Mouse (Mus musculus) spleen, postnatal 10 days (tissue): Measurements from ENCODE around the gene Olfr1260.

ENCODE experiments used
- DNase-seq, 2 experiments: peaks; one replicate each; pipeline ENCODE4 v3.0.0; 2021 to 2022; ENCODE audit warnings: low spot score in 2 of 2

Olfr1260 gene

GRCm38 (mm10) chr2:89974184-89974583 is at the start of gene Olfr1260:
TSS of gene Olfr1260 (plus strand) at chr2:89974340.
- DNase-seq: no peak

DNA sequence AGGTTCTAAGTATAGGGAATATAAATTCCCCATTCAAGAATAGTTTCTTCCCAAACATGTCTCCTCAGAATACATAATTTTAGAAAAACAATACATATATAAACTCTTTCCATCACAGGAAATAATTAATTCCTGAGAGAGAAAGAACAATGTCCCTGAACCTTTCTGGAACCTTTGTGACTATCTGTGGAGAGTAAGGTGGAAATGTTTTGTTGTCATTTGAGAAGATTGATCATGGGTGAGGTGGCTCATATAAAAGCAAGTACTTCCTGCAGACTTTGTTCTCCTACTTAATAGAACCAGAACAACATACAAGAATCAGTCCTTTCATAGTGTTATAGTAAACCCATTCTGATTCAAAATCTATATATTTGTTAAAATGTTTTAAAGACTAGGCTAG is 47.1 kb upstream of the Olfr1260 start, which contains the start of gene Olfr1258:
Olfr1258 (plus strand) TSS at position 301 of the 400 bp plus-strand sequence.
- DNase-seq: no peak

GRCm38 (mm10) chr2:89948564-89948963 is 25.6 kb upstream of the Olfr1260 start, which contains the start of gene Olfr1259:
TSS of gene Olfr1259 (minus strand) at chr2:89948664.
- no peak for DNase-seq

DNA sequence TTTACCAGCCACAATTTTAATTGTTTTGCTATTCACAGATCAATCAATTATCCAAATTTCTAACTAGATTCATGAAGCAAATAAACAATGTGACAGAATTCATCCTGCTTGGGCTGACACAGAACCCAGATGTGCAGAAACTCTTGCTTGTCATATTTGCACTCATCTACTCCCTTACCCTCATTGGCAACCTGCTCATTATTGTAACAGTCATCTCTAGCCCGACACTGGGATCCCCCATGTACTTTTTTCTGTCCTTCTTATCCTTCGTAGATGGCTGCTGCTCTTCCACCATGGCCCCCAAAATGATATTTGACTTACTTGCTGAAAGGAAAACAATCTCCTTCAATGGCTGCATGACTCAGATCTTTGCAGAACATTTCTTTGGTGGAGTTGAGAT is 3.6 kb downstream of the Olfr1260 start:
- DNase-seq: no peak

GRCm38 (mm10) chr2:89990921-89991320 is 16.8 kb downstream of the Olfr1260 start, which contains the start of gene Olfr1261:
TSS of gene Olfr1261 (plus strand) at chr2:89991221.
- DNase-seq: no peak

DNA sequence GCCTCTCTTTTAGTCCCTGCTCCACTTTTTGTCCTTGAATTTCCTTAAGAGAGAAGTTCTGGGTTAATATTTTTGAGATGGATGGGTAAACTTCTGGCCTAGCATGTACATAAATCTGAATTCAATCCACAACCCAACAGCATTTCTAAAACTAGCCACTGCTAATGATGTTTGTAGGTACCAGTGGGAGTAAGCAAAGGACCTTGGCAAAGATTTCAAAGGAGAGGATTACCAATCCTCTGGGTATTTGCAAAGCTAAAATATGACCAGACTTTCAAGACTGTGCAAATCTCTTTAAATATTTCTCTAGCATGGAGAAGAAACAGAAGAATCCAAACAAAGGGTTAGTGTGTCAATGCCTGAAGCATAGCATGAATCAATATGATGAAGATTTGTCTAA is 25.7 kb downstream of the Olfr1260 start, which contains the start of gene Olfr1262:
Olfr1262 (plus strand) TSS at position 301 of the 400 bp plus-strand sequence.
- DNase-seq: no peak

- DNase-seq: no peak
Measured at GRCm38 (mm10) chr2:90011831-90012230, 37.7 kb downstream of the Olfr1260 start, which contains the start of gene Olfr1263. TSS of gene Olfr1263 (plus strand) at chr2:90012131.

GRCm38 (mm10) chr2:90025477-90025876 is 51.3 kb downstream of the Olfr1260 start, which contains the start of gene Olfr1264:
TSS of gene Olfr1264 (minus strand) at chr2:90025577.
- DNase-seq: no peak
